Mouse (Mus musculus): ENCODE data around the gene Dscaml1. TPM values are rescaled to one million over a fixed set of nuclear protein-coding genes. Genes with fewer than 3 reads are reported as not detected.

The Dscaml1 gene
- polyA plus RNA-seq, 1 experiment from 2014 or later = 0.55 TPM

GRCm38 (mm10) chr9:45421209-45421608, 5.2 kb upstream of the Dscaml1 start:
- Histone ChIP-seq H3K4me3 (ENCODE audit: control insufficient read depth in 1 of 2, insufficient read depth in 1 of 2, low read depth in 1 of 2, low read length in 2 of 2) (no peak overlapping the region), H3K9ac (ENCODE audit: low read length) (no peak overlapping the region), H3K36me3 (ENCODE audit: control insufficient read depth, insufficient read depth, low read length) (no peaks in the 10 kb centered on the region), H3K9me3 (ENCODE audit: control insufficient read depth, low read length) (no peaks in the 10 kb centered on the region), H3K27ac (replicated peaks in 1 of 2; ENCODE audit: control insufficient read depth in 1 of 2, insufficient read depth in 1 of 2, low read depth in 2 of 2, low read length in 2 of 2) (no peak overlapping the region), H3K27me3 (ENCODE audit: control insufficient read depth, insufficient read depth, low read length) (no peaks in the 10 kb centered on the region), H3K4me1 (ENCODE audit: control insufficient read depth in 2 of 2, insufficient read depth in 2 of 2, low read length in 2 of 2) (peaks cover 3% of the 10 kb centered on the region in 2 experiments; a peak in 1 of 4 replicates), H3K4me2 (ENCODE audit: low read length) (no peak overlapping the region)
- no peak for ATAC-seq (ENCODE audit: insufficient number of reproducible peaks, insufficient read depth, low FRiP score, low read depth)
- WGBS = 62% methylated on average over 8 of the region's 8 CpGs

GRCm38 (mm10) chr9:45422761-45423298, 3.6 kb upstream of the Dscaml1 start:
- Histone ChIP-seq H3K36me3 (ENCODE audit: control insufficient read depth, insufficient read depth, low read length) (no peaks in the 10 kb centered on the region), H3K4me2 (ENCODE audit: low read length) (no peak overlapping the region), H3K4me3 (ENCODE audit: control insufficient read depth in 1 of 2, insufficient read depth in 1 of 2, low read depth in 1 of 2, low read length in 2 of 2) (no peak overlapping the region), H3K4me1 (ENCODE audit: control insufficient read depth in 2 of 2, insufficient read depth in 2 of 2, low read length in 2 of 2) (no peaks in the 10 kb centered on the region), H3K27me3 (ENCODE audit: control insufficient read depth, insufficient read depth, low read length) (0 out of 2 replicates have a peak, but pooled peaks cover 3% of the 10 kb centered on the region), H3K9ac (ENCODE audit: low read length) (no peak overlapping the region), H3K9me3 (ENCODE audit: control insufficient read depth, low read length) (no peaks in the 10 kb centered on the region), H3K27ac (replicated peaks in 1 of 2; ENCODE audit: control insufficient read depth in 1 of 2, insufficient read depth in 1 of 2, low read depth in 2 of 2, low read length in 2 of 2) (no peak overlapping the region)
- ATAC-seq (ENCODE audit: insufficient number of reproducible peaks, insufficient read depth, low FRiP score, low read depth) = no peak
- WGBS = 72% methylated on average over 7 of the region's 7 CpGs

GRCm38 (mm10) chr9:45429392-45429791, 3.0 kb downstream of the Dscaml1 start:
- Histone ChIP-seq H3K4me2 (ENCODE audit: low read length) (no peak overlapping the region), H3K27ac (replicated peaks in 1 of 2; ENCODE audit: control insufficient read depth in 1 of 2, insufficient read depth in 1 of 2, low read depth in 2 of 2, low read length in 2 of 2) (no peak overlapping the region), H3K4me3 (ENCODE audit: control insufficient read depth in 1 of 2, insufficient read depth in 1 of 2, low read depth in 1 of 2, low read length in 2 of 2) (no peak overlapping the region), H3K9me3 (ENCODE audit: control insufficient read depth, low read length) (no peaks in the 10 kb centered on the region), H3K4me1 (ENCODE audit: control insufficient read depth in 2 of 2, insufficient read depth in 2 of 2, low read length in 2 of 2) (peaks cover 0 to 10% of the 10 kb centered on the region in 2 experiments; a peak in 2 of 4 replicates), H3K27me3 (ENCODE audit: control insufficient read depth, insufficient read depth, low read length) (peaks cover 60% of the 10 kb centered on the region), H3K36me3 (ENCODE audit: control insufficient read depth, insufficient read depth, low read length) (no peaks in the 10 kb centered on the region), H3K9ac (ENCODE audit: low read length) (no peak overlapping the region)
- ATAC-seq (ENCODE audit: insufficient number of reproducible peaks, insufficient read depth, low FRiP score, low read depth) = no peak
- 14% methylated on average over 5 of the region's 5 CpGs for WGBS

- Histone ChIP-seq H3K4me2 (ENCODE audit: low read length) (peak overlapping the region; percentile 68), H3K36me3 (ENCODE audit: control insufficient read depth, insufficient read depth, low read length) (no peaks in the 10 kb centered on the region), H3K4me1 (ENCODE audit: control insufficient read depth in 2 of 2, insufficient read depth in 2 of 2, low read length in 2 of 2) (peaks cover 0 to 10% of the 10 kb centered on the region in 2 experiments; a peak in 2 of 4 replicates), H3K27me3 (ENCODE audit: control insufficient read depth, insufficient read depth, low read length) (peaks cover 60% of the 10 kb centered on the region), H3K9me3 (ENCODE audit: control insufficient read depth, low read length) (no peaks in the 10 kb centered on the region), H3K4me3 (ENCODE audit: control insufficient read depth in 1 of 2, insufficient read depth in 1 of 2, low read depth in 1 of 2, low read length in 2 of 2) (peak overlapping the region; percentile 22 to 41), H3K27ac (replicated peaks in 1 of 2; ENCODE audit: control insufficient read depth in 1 of 2, insufficient read depth in 1 of 2, low read depth in 2 of 2, low read length in 2 of 2) (no peak overlapping the region), H3K9ac (ENCODE audit: low read length) (no peak overlapping the region)
- WGBS = 3% methylated on average over 46 of the region's 54 CpGs
- ATAC-seq (ENCODE audit: insufficient number of reproducible peaks, insufficient read depth, low FRiP score, low read depth) = no peak
Observed at GRCm38 (mm10) chr9:45429951-45430697, 3.7 kb downstream of the Dscaml1 start.

GRCm38 (mm10) chr9:45430698-45430959, 4.2 kb downstream of the Dscaml1 start:
- ATAC-seq (ENCODE audit: insufficient number of reproducible peaks, insufficient read depth, low FRiP score, low read depth) = no peak
- H3K27me3 ChIP-seq (ENCODE audit: control insufficient read depth, insufficient read depth, low read length) = peaks cover 60% of the 10 kb centered on the region
- WGBS = 3% methylated on average over 16 of the region's 17 CpGs

GRCm38 (mm10) chr9:45431150-45431549, 4.7 kb downstream of the Dscaml1 start:
- Histone ChIP-seq H3K9me3 (ENCODE audit: control insufficient read depth, low read length) (no peaks in the 10 kb centered on the region), H3K9ac (ENCODE audit: low read length) (no peak overlapping the region), H3K36me3 (ENCODE audit: control insufficient read depth, insufficient read depth, low read length) (no peaks in the 10 kb centered on the region), H3K27ac (replicated peaks in 1 of 2; ENCODE audit: control insufficient read depth in 1 of 2, insufficient read depth in 1 of 2, low read depth in 2 of 2, low read length in 2 of 2) (no peak overlapping the region), H3K4me2 (ENCODE audit: low read length) (peak overlapping the region; percentile 68), H3K4me1 (ENCODE audit: control insufficient read depth in 2 of 2, insufficient read depth in 2 of 2, low read length in 2 of 2) (peaks cover 0 to 10% of the 10 kb centered on the region in 2 experiments; a peak in 2 of 4 replicates), H3K4me3 (ENCODE audit: control insufficient read depth in 1 of 2, insufficient read depth in 1 of 2, low read depth in 1 of 2, low read length in 2 of 2) (peak overlapping the region in 1 of 2 experiments; percentile 41; a peak in 2 of 4 replicates), H3K27me3 (ENCODE audit: control insufficient read depth, insufficient read depth, low read length) (peaks cover 60% of the 10 kb centered on the region)
- no peak for ATAC-seq (ENCODE audit: insufficient number of reproducible peaks, insufficient read depth, low FRiP score, low read depth)
- 5% methylated on average over 26 of the region's 26 CpGs for WGBS

More at GRCm38 (mm10) chr9:45430698-45430959, 4.2 kb downstream of the Dscaml1 start:
- Histone ChIP-seq H3K4me3 (ENCODE audit: control insufficient read depth in 1 of 2, insufficient read depth in 1 of 2, low read depth in 1 of 2, low read length in 2 of 2) (peak overlapping the region; percentile 22 to 41), H3K36me3 (ENCODE audit: control insufficient read depth, insufficient read depth, low read length) (no peaks in the 10 kb centered on the region), H3K9ac (ENCODE audit: low read length) (no peak overlapping the region), H3K9me3 (ENCODE audit: control insufficient read depth, low read length) (no peaks in the 10 kb centered on the region), H3K4me1 (ENCODE audit: control insufficient read depth in 2 of 2, insufficient read depth in 2 of 2, low read length in 2 of 2) (peaks cover 0 to 10% of the 10 kb centered on the region in 2 experiments; a peak in 2 of 4 replicates), H3K4me2 (ENCODE audit: low read length) (peak overlapping the region; percentile 68), H3K27ac (replicated peaks in 1 of 2; ENCODE audit: control insufficient read depth in 1 of 2, insufficient read depth in 1 of 2, low read depth in 2 of 2, low read length in 2 of 2) (no peak overlapping the region)

GRCm38 (mm10) chr9:45432639-45433038, 6.2 kb downstream of the Dscaml1 start:
- Histone ChIP-seq H3K4me1 (ENCODE audit: control insufficient read depth in 2 of 2, insufficient read depth in 2 of 2, low read length in 2 of 2) (peaks cover 0 to 10% of the 10 kb centered on the region in 2 experiments; a peak in 2 of 4 replicates), H3K27me3 (ENCODE audit: control insufficient read depth, insufficient read depth, low read length) (peaks cover 59% of the 10 kb centered on the region), H3K27ac (replicated peaks in 1 of 2; ENCODE audit: control insufficient read depth in 1 of 2, insufficient read depth in 1 of 2, low read depth in 2 of 2, low read length in 2 of 2) (no peak overlapping the region), H3K4me3 (ENCODE audit: control insufficient read depth in 1 of 2, insufficient read depth in 1 of 2, low read depth in 1 of 2, low read length in 2 of 2) (no peak overlapping the region), H3K9me3 (ENCODE audit: control insufficient read depth, low read length) (no peaks in the 10 kb centered on the region), H3K36me3 (ENCODE audit: control insufficient read depth, insufficient read depth, low read length) (no peaks in the 10 kb centered on the region), H3K4me2 (ENCODE audit: low read length) (no peak overlapping the region), H3K9ac (ENCODE audit: low read length) (no peak overlapping the region)
- WGBS = 71% methylated on average over 12 of the region's 12 CpGs
- ATAC-seq (ENCODE audit: insufficient number of reproducible peaks, insufficient read depth, low FRiP score, low read depth) = no peak
